Mouse (Mus musculus) heart, embryonic 14.5 days (tissue): ENCODE measurements around the gene Aggf1. TPM values are rescaled to one million over a fixed set of nuclear protein-coding genes. Genes with fewer than 3 reads are reported as not detected.
A peak's percentile ranks its signal among the peaks of the same experiment; 100 is the strongest.

Source experiments
- ATAC-seq: fragments of 200-750 bp; cut with Nextera tagmentation; 2 replicates; pipeline ENCODE4 v1.8.0; 2017; ENCODE audit warnings: low read depth, moderate TSS enrichment; ENCODE audit not compliant: insufficient number of reproducible peaks, insufficient read depth, low FRiP score
- H3K27ac ChIP-seq, 2 experiments: fragments of 200-500 bp in 1 of 2; fragments of 300-500 bp in 1 of 2; sonication (generic) in 1 of 2; replicated peaks in 1 of 2; 2 replicates each; pipeline ENCODE4 v1.5.1; 2012 to 2014; ENCODE audit warnings: low read depth in 2 of 2, low read length in 2 of 2, control low read depth in 1 of 2, mild to moderate bottlenecking in 1 of 2, mixed read lengths in 1 of 2; ENCODE audit not compliant: control insufficient read depth in 1 of 2, insufficient read depth in 1 of 2
- H3K27me3 ChIP-seq: fragments of 300-500 bp; sonication (generic); 2 replicates; pipeline ENCODE4 v1.6.1; 2014; ENCODE audit warnings: mild to moderate bottlenecking, low read length, control low read depth; ENCODE audit not compliant: control insufficient read depth, insufficient read depth
- H3K36me3 ChIP-seq: fragments of 300-500 bp; sonication (generic); 2 replicates; pipeline ENCODE4 v1.6.1; 2014; ENCODE audit warnings: mild to moderate bottlenecking, control low read depth, low read length, mixed read lengths; ENCODE audit not compliant: control insufficient read depth, insufficient read depth
- H3K4me1 ChIP-seq, 2 experiments: fragments of 200-500 bp in 1 of 2; fragments of 300-500 bp in 1 of 2; sonication (generic) in 1 of 2; 2 replicates each; pipeline ENCODE4 v1.6.1; 2012 to 2014; ENCODE audit warnings: low read length in 2 of 2, control low read depth in 1 of 2, mixed read lengths in 1 of 2; ENCODE audit not compliant: control insufficient read depth in 2 of 2, insufficient read depth in 2 of 2
- H3K4me2 ChIP-seq: fragments of 300-500 bp; sonication (generic); 2 replicates; pipeline ENCODE4 v1.6.1; 2014; ENCODE audit warnings: mild to moderate bottlenecking, low read length
- H3K4me3 ChIP-seq, 2 experiments: fragments of 200-500 bp in 1 of 2; fragments of 300-500 bp in 1 of 2; sonication (generic) in 1 of 2; 2 replicates each; pipeline ENCODE4 v1.5.1; 2012 to 2014; ENCODE audit warnings: low read length in 2 of 2, mild to moderate bottlenecking in 2 of 2, control low read depth in 1 of 2, low read depth in 1 of 2, moderate library complexity in 1 of 2; ENCODE audit not compliant: control insufficient read depth in 1 of 2, insufficient read depth in 1 of 2
- H3K9ac ChIP-seq: fragments of 300-500 bp; sonication (generic); 2 replicates; pipeline ENCODE4 v1.6.1; 2014; ENCODE audit warnings: mild to moderate bottlenecking, low read length
- H3K9me3 ChIP-seq: fragments of 300-500 bp; sonication (generic); 2 replicates; pipeline ENCODE4 v1.6.1; 2016; ENCODE audit warnings: low read length, control low read depth; ENCODE audit not compliant: control insufficient read depth
- WGBS: fragments of 180-500 bp; shearing (Covaris S2); extraction: QIAGEN DNeasy Blood & Tissue Kit; methylation state at CpG from one replicate; pipeline ENCODE4 v1.1.7; 2014; 5-methylcytosine and 5-hydroxymethylcytosine counted together
- polyA plus RNA-seq: library from polyadenylated mRNA; unstranded; fragments of >200 nt; fragmentation: Nextera tagmentation; extraction: Ambion mirVana; gene quantifications from 2 replicates; pipeline ENCODE4 v1.2.1, GENCODE M21; 2014

Gene Aggf1
- polyA plus RNA-seq, 1 experiment from 2014 or later, result 27.5 TPM

DNA sequence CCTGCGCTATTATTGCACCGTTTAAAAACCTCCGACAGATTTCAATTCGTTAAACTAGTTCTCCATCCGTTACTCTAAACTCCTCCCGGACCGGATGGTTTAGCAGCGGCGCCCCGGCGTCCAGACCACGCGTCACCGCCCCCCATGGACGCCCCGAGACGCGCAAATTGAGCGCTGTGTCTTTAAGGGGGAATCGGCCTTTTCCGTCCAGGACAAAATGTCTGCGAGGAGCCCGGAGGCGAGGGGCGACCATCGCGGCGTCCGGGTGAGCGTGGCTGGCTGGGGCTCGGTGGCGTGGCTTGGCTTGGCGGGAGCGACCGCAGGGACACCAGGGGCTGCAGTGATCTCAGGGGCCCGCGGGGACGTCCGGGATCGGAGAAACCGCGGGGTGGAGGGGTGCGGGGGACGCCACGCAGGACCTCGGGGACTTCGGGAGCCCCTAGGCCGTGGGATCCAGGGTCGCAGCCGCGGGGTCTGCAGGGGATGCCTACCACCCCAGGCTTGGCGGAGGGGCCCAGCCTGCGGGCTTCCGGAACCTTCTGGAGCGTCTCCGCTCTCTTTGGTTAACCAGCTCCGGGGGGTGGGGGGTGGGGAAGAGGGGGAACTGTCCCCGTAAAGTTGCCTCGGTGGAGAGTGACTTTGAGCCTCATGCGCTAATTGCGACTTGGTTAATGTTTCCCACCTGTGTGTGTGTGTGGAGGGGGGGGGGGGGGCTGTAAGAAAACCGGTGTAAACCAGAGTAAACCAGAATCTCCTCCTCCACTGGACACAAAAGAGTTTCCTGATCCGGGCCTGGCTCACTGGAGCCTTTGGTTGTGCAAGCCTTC, 49.9 kb downstream of the Aggf1 start:
- Histone ChIP-seq H3K4me3 (peak overlapping the region; percentile 91 to 95), H3K9ac (peak overlapping the region; percentile 100), H3K27me3 (no peaks in the 10 kb centered on the region), H3K27ac (peak overlapping the region; percentile 95 to 98), H3K36me3 (peaks cover 8% of the 10 kb centered on the region; the same call in 1 of the 2 replicates), H3K9me3 (no peaks in the 10 kb centered on the region), H3K4me2 (peak overlapping the region; percentile 96), H3K4me1 (peaks cover 6 to 24% of the 10 kb centered on the region in 2 experiments)
- WGBS, result under 1% methylated on average over 62 of the region's 63 CpGs
- ATAC-seq, result peak; percentile 72

GRCm38 (mm10) chr13:95324626-95325079, 50.5 kb downstream of the Aggf1 start:
- no peak for ATAC-seq
- peak overlapping the region; percentile 96 for H3K4me2 ChIP-seq
- no peaks in the 10 kb centered on the region for H3K27me3 ChIP-seq
- WGBS, result 1% methylated on average over 22 of the region's 22 CpGs
- peak overlapping the region; percentile 91 to 95 for H3K4me3 ChIP-seq
- peak overlapping the region; percentile 100 for H3K9ac ChIP-seq
- H3K36me3 ChIP-seq, result peaks cover 8% of the 10 kb centered on the region; the same call in 1 of the 2 replicates
- H3K9me3 ChIP-seq, result no peaks in the 10 kb centered on the region
- peaks cover 6 to 24% of the 10 kb centered on the region in 2 experiments for H3K4me1 ChIP-seq
- peak overlapping the region; percentile 95 to 98 for H3K27ac ChIP-seq

DNA sequence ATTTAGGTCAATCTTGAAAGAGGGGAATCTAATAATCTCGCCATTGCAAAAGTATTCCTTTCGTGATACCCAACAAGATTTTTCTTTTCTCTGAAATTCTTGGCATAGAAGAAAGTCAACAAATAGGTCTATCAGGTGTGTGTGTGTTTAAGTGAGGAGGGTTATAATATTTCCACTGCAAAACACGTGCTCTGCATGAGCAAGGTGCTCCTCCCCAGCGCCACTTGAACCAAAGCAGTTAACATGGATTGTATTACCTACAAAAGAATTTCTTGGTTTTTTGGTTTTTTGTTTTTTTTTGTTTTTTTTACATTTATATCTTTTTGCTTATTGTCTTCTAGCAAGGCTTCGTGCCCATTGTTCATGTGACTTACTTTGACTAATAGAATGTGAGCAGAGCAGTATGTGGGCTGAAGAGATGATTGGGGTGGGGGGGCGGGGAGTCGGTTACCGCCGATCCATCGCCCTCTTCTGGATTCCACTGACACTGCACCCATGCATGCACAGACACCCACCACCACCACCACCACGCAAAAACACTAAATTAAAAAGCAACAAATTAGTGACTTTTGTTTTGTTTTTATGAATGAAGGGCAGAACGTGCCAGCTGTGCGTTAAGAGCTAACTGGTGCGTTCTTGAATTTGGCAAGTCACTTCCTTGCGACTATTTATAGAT, 51.1 kb downstream of the Aggf1 start:
- Histone ChIP-seq H3K9me3 (no peaks in the 10 kb centered on the region), H3K4me1 (peaks cover 6 to 24% of the 10 kb centered on the region in 2 experiments), H3K4me3 (peak overlapping the region; percentile 91 to 95), H3K36me3 (peaks cover 7% of the 10 kb centered on the region; the same call in 1 of the 2 replicates), H3K9ac (peak overlapping the region; percentile 100), H3K27ac (peak overlapping the region; percentile 95 to 98; a peak in 3 of 4 replicates), H3K27me3 (no peaks in the 10 kb centered on the region), H3K4me2 (peak overlapping the region; percentile 96)
- WGBS, result 26% methylated on average over 15 of the region's 15 CpGs
- no peak for ATAC-seq

GRCm38 (mm10) chr13:95323400-95323799, 51.8 kb downstream of the Aggf1 start, which contains the start of gene Zbed3:
TSS of gene Zbed3 (plus strand) at chr13:95323612.
- Histone ChIP-seq H3K27me3 (no peaks in the 10 kb centered on the region), H3K9me3 (no peaks in the 10 kb centered on the region), H3K4me2 (peak within 1 kb of the TSS; percentile 96), H3K27ac (peak within 1 kb of the TSS; percentile 95 to 98; a peak in 3 of 4 replicates), H3K9ac (peak within 1 kb of the TSS; percentile 100), H3K4me1 (peaks cover 6 to 17% of the 10 kb centered on the region in 2 experiments), H3K4me3 (peak within 1 kb of the TSS; percentile 91 to 95), H3K36me3 (0 out of 2 replicates have a peak, but pooled peaks cover under 1% of the 10 kb centered on the region)
- 90% methylated on average over 6 of the region's 6 CpGs for WGBS
- ATAC-seq, result no peak

DNA sequence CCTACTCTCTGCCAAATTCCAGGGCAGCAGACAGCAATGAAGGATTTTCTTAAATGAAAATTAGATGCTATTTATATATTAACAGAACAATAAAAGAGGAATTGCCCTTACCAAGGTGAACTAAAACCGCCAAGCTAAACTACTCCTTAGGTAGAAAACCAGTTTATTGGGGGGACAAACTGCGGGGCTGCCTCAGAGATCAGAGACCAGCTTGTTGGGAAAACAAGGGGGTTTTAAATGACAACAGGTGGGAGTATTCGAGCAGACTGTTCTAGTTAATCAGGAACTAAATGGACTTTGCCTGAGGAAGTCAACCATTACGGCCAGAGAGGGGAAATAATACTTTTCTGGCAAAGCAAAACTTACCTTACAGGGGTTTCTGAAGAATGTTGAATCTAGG, 54.7 kb downstream of the Aggf1 start:
- 63% methylated on average over 4 of the region's 4 CpGs for WGBS
- no peaks in the 10 kb centered on the region for H3K27me3 ChIP-seq
- no peaks in the 10 kb centered on the region for H3K4me1 ChIP-seq
- no peak overlapping the region for H3K4me2 ChIP-seq
- no peak overlapping the region for H3K4me3 ChIP-seq
- H3K9me3 ChIP-seq, result no peaks in the 10 kb centered on the region
- H3K36me3 ChIP-seq, result no peaks in the 10 kb centered on the region
- H3K27ac ChIP-seq, result no peak overlapping the region
- ATAC-seq, result no peak
- H3K9ac ChIP-seq, result no peak overlapping the region

- no peak overlapping the region for H3K9ac ChIP-seq
- WGBS, result 53% methylated on average over 6 of the region's 6 CpGs
- no peak overlapping the region for H3K4me3 ChIP-seq
- no peaks in the 10 kb centered on the region for H3K36me3 ChIP-seq
- H3K4me1 ChIP-seq, result no peaks in the 10 kb centered on the region
- no peaks in the 10 kb centered on the region for H3K9me3 ChIP-seq
- no peak for ATAC-seq
- no peaks in the 10 kb centered on the region for H3K27me3 ChIP-seq
- no peak overlapping the region for H3K27ac ChIP-seq
- no peak overlapping the region for H3K4me2 ChIP-seq
Observed at GRCm38 (mm10) chr13:95319153-95319552, 56.0 kb downstream of the Aggf1 start.

DNA sequence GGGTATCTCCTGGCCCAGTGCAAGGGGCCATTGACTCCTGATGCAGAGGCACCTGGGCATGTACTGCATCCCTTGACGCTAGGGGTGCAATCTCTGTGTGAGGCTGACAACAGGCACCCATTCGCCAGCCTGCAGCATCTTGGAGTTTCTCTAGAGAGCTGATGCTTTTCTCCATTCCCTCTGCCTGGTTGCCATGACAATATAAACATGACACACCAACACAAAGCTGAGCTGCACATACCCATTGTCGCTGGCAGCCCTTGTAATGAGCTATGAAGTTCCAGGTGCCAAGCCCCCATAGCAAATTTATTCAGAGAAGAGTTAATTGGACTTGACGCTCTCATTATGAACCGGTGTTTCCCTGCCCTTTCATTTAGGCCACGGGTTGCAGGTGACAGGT, 63.1 kb downstream of the Aggf1 start:
- Histone ChIP-seq H3K4me3 (no peak overlapping the region), H3K9me3 (no peaks in the 10 kb centered on the region), H3K4me2 (no peak overlapping the region), H3K9ac (no peak overlapping the region), H3K27ac (no peak overlapping the region), H3K27me3 (no peaks in the 10 kb centered on the region), H3K4me1 (peaks cover 0 to under 1% of the 10 kb centered on the region in 2 experiments; a peak in 1 of 4 replicates), H3K36me3 (no peaks in the 10 kb centered on the region)
- no peak for ATAC-seq
- 70% methylated on average over 6 of the region's 6 CpGs for WGBS
